Mouse (Mus musculus) urinary bladder, postnatal 4 days (tissue): ENCODE measurements around the gene Pigr.

Source experiments
- DNase-seq, 2 experiments: peaks; one replicate each; pipeline ENCODE4 v3.0.0; 2021 to 2022; ENCODE audit warnings: low spot score in 2 of 2

The Pigr gene

DNA sequence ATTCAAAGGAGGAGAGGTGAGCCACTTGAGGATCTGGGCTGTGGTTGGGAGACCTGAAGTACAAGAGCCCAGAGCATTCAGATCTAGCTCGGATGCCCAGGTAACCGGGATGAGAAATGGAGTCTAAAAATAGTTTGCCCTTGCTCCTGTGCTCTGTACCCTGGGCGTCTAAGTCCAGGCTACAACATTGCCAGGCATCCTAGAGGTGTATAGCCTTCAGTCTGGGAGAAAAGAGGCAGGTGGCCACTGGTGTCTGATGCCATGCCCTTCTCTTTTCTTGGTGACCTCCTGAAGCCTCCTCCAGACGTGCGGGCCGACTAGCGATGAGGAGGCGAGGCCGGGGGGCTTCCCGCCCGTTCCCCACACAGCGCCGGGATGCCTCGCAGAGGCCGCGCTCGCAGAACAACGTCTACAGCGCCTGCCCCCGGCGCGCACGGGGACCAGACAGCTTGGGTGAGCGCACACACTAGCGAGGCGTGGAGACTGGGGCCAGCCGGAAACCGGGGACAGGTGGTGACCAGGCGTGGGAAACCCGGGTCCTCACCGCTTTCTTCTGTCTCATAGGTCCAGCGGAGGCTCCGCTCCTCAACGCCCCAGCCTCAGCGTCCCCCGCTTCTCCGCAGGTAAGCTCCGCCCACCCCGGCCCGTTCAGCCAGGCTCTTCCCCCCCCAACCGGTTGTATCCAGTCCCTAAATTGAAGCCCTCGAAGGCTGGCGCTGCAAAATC lies 51.6 kb downstream of the Pigr start:
- no peak for DNase-seq

DNA sequence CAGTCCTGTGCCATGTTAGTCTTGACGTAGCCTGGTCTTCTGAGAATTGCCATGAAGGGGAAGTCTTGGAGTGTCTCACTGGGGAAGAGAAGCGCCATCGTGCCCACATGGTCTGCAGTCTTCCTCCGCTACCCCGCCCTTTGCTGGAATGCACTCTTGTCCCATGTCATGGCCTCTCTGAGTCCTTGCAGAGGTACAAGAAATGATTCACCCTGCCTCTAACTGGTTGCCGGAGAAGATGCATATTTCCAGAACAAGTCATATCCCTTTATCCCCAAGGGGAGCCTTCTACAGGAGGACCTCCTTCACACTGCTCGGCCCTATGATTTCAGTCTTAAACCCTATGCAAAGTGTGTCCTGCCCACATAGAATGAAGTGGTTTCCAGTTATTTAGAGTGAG lies 53.4 kb downstream of the Pigr start:
- no peak for DNase-seq

DNA sequence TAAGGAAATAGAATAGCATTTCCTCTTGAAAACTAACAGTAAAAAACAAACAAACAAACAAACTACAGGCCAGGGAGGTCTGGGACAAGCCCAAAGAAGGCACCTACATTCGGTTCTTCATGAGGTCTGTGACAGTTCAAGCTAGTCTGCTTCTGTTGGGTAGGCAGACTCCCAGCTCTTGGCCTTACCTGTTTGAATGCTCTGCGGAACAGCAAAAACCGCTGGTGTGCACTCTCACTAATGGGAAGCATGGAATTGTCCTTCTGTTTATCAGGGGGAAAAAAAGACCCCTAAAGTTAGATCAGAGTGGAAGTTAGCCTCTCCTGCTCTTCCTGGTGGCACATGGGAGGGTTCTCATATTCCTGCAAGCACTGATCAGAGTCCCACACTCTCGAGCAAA lies 56.7 kb downstream of the Pigr start:
- no peak for DNase-seq

DNA sequence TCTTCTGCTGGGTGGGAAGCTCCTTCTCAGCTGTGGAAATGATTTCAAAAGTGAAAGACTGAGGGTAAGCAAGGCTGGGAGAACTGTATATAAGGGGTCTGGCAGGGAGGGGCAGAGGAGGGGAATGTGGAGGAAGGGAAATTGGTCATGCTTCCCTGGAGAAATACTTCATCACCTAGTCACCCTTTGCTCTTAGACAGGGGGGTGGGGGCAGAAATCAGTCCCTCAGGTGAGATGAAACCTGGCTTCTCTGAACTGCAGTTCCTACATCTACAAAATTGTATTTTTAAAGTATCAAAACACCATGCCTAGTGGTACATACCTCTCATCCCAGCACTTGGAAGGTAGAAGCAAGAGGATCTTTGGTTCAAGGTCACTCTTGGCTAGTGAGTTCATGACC lies 60.9 kb downstream of the Pigr start, which contains the start of gene Il24:
Gene Il24, minus strand, starts transcription at position 101 of the 400 bp plus-strand sequence.
- no peak for DNase-seq

DNA sequence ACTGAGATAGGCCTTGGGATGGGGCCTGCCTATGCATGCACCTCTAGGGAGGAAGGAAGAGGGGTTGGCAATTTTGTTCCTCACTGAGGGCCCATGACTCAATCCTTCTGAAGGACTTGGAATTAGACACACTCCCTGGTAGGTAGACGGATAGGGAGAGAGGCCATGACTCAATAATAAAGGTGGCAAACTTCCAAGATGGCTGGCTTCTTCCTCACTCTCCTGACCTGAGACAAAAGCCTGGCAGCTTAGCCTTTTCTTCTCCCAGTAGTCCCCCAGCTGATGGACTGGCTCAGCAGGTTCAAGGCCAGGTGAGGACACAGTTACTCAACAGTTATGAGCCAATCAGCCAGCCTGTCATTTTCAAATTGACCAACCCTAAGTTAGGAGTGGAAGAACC lies 66.0 kb downstream of the Pigr start:
- DNase-seq = no peak

DNA sequence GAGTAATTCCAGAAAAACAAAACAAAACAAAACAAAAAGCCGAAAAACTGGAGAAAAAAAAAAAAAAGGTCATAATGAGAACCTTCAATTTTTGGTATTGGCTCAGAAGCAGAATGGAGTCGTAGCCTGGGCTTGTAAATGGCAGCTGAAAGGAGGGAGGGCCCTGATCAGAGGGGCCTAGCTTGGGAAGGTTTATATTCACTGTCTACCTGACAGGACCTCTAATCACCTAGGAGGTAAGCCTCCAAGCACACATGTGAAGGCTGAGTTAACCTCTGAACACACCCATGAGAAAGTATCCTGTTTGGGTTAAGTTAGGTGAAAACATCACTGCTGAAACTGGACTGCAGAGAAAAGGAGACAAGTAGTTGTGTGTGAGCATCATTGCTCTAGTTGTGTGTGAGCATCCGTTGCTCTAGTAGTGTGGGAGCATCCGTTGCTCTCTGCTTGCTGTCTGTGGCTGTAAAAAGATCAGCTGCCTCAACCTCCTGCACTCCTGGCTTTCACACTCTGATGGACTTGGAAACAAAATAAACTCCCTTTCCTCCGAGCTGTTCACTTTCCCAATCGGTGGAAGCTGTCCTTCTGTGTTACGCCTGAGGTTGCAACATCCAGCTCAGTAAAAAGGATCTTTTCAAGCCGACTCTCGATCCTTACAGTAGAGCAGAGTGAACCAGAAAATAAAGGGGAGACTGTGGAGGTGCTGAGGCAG lies 67.0 kb downstream of the Pigr start:
- DNase-seq = no peak

DNA sequence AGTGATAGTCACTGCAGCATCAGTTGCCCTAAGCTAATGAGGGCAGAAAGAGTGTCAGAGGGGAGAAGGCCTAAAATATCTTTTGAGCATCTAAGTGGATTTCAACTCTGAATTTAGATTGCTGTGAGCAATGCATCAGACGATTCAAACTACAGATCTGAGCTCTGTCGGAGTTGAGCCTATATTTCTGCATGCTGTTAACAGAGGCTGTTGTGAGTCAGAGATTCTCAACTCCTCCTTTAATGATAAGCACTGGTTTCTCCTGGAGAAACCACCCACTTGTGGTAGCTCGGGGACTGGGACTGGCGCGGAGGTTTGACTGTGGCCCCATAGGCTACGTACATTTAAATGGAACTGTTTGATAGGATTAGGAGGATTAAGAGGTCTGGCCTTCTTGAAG lies 68.0 kb downstream of the Pigr start:
- no peak for DNase-seq
